Mouse (Mus musculus): ENCODE results near the gene Ccni. TPM values are rescaled to one million over a fixed set of nuclear protein-coding genes. Genes with fewer than 3 reads are reported as not detected.

Gene Ccni
- 153 TPM for polyA plus RNA-seq (2017; shearing (Covaris generic))

DNA sequence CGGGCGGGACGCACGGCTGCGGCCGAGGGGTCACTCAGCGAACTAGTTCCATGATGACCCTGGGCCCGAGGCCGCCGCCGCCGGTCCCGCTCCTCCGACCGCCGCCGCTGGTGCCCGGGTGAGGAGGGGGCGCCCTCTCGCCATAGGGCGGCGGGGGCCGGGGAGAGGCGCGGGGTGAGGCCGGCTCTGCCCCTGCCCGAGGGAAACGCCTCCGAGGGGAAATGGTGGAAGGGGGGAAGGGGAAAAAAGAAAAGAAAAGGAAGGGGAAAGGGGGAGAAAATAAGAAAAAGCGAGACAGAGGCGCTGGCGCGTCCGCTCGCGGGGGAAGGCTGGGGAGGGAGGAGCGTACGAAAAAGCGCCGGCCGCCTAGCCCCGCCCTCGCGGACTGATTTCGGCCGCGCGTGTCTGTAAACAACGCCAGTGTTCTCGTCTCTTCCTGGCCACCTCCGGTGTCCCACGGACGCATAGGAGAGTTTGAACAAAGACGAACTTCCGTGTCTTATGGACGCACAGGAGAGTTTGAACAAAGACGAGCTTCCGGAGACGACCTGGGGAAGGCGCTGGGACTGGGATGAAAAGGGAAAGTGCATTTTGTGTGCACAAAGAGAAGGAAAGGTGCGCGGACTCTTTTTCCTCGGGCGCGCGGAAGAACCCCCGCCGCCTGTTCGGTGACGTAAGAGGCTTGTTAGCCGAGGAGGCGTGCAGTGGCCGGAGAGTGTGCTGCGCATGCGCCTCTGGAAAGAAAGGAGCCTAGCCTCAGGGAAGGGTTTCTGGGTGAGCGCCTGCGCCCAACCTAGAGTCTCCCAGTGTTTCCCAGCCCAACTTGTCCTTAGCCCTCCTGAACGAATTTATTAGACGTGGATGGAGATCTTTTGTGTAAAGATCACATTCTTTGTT lies at the start of gene Ccni, which contains the start of gene 2010109A12Rik:
Gene Ccni, minus strand, starts transcription at position 387 of the 897 bp plus-strand sequence.
Gene 2010109A12Rik, plus strand, starts transcription at position 410 of the 897 bp plus-strand sequence.

Other genes with a start within 250 kb of the Ccni start
- gene Sowahb, start 161.5 kb downstream of the Ccni start, polyA plus RNA-seq (2017; shearing (Covaris generic)) = 0.10 TPM
- 63.3 TPM for gene Sept11, start 113.1 kb downstream of the Ccni start, polyA plus RNA-seq (2017; shearing (Covaris generic))
- gene 2010109A12Rik, start within 50 bp of the Ccni start, polyA plus RNA-seq (2017; shearing (Covaris generic)) = 3.0 TPM
- gene Ccng2, start 60.8 kb upstream of the Ccni start, polyA plus RNA-seq (2017; shearing (Covaris generic)) = 107 TPM

Measured in effector memory CD4-positive, alpha-beta T cell, adult 7 months (primary cell).